Mouse (Mus musculus): ENCODE measurements around the gene Atrnl1. TPM values are rescaled to one million over a fixed set of nuclear protein-coding genes. Genes with fewer than 3 reads are reported as not detected.

Gene Atrnl1
- total and polyA plus RNA-seq, 2 experiments from 2014 or later, result 5.4 to 60.5 TPM

GRCm38 (mm10) chr19:57727009-57727408, 116.2 kb downstream of the Atrnl1 start:
- WGBS, result 95% methylated on average over 4 of the region's 4 CpGs
- H3K27ac ChIP-seq (ENCODE audit: low read depth, low read length), result no peak overlapping the region
- H3K4me1 ChIP-seq (ENCODE audit: insufficient read depth, low read length), result peaks cover 2% of the 10 kb centered on the region; the same call in 1 of the 2 replicates
- ATAC-seq (ENCODE audit: low FRiP score) (no peak), DNase-seq (ENCODE audit: low spot score) (no peak)
- no peaks in the 10 kb centered on the region for H3K9me3 ChIP-seq (ENCODE audit: low read length)
- H3K36me3 ChIP-seq (ENCODE audit: insufficient read depth, low read length), result no peaks in the 10 kb centered on the region
- H3K4me2 ChIP-seq (ENCODE audit: low read depth, low read length, poor library complexity, severe bottlenecking), result no peak overlapping the region
- no peak for TF ChIP-seq CTCF (IDR thresholded peaks at IDR 0.05)
- no peaks in the 10 kb centered on the region for H3K27me3 ChIP-seq (ENCODE audit: insufficient read depth, low read length)
- H3K9ac ChIP-seq (replicated peaks; ENCODE audit: low read length, poor library complexity, severe bottlenecking), result no peak overlapping the region
- H3K4me3 ChIP-seq (ENCODE audit: low read depth, low read length), result no peak overlapping the region

GRCm38 (mm10) chr19:57737475-57737874, 126.6 kb downstream of the Atrnl1 start:
- Histone ChIP-seq H3K4me2 (ENCODE audit: low read depth, low read length, poor library complexity, severe bottlenecking) (no peak overlapping the region), H3K27ac (ENCODE audit: low read depth, low read length) (no peak overlapping the region), H3K36me3 (ENCODE audit: insufficient read depth, low read length) (0 out of 2 replicates have a peak, but pooled peaks cover 5% of the 10 kb centered on the region), H3K9me3 (ENCODE audit: low read length) (no peaks in the 10 kb centered on the region), H3K4me3 (ENCODE audit: low read depth, low read length) (no peak overlapping the region), H3K27me3 (ENCODE audit: insufficient read depth, low read length) (no peaks in the 10 kb centered on the region), H3K9ac (replicated peaks; ENCODE audit: low read length, poor library complexity, severe bottlenecking) (no peak overlapping the region), H3K4me1 (ENCODE audit: insufficient read depth, low read length) (no peaks in the 10 kb centered on the region)
- WGBS, result 92% methylated on average over 3 of the region's 3 CpGs
- peak; percentile 8 for DNase-seq (ENCODE audit: low spot score)
- no peak for ATAC-seq (ENCODE audit: low FRiP score)
- no peak for TF ChIP-seq CTCF (IDR thresholded peaks at IDR 0.05)

GRCm38 (mm10) chr19:57745579-57745978, 134.7 kb downstream of the Atrnl1 start:
- 52% methylated on average over 9 of the region's 9 CpGs for WGBS
- DNase-seq (ENCODE audit: low spot score), result peak; percentile 78
- H3K27me3 ChIP-seq (ENCODE audit: insufficient read depth, low read length), result no peaks in the 10 kb centered on the region
- no peaks in the 10 kb centered on the region for H3K4me1 ChIP-seq (ENCODE audit: insufficient read depth, low read length)
- H3K9ac ChIP-seq (replicated peaks; ENCODE audit: low read length, poor library complexity, severe bottlenecking), result no peak overlapping the region
- no peak overlapping the region for H3K4me3 ChIP-seq (ENCODE audit: low read depth, low read length)
- ATAC-seq (ENCODE audit: low FRiP score), result no peak
- no peak overlapping the region for H3K4me2 ChIP-seq (ENCODE audit: low read depth, low read length, poor library complexity, severe bottlenecking)
- H3K27ac ChIP-seq (ENCODE audit: low read depth, low read length), result no peak overlapping the region
- peak; percentile 91 for TF ChIP-seq CTCF (IDR thresholded peaks at IDR 0.05)
- no peaks in the 10 kb centered on the region for H3K9me3 ChIP-seq (ENCODE audit: low read length)
- H3K36me3 ChIP-seq (ENCODE audit: insufficient read depth, low read length), result no peaks in the 10 kb centered on the region

GRCm38 (mm10) chr19:57746553-57746952, 135.7 kb downstream of the Atrnl1 start:
- H3K4me1 ChIP-seq (ENCODE audit: insufficient read depth, low read length), result no peaks in the 10 kb centered on the region
- no peaks in the 10 kb centered on the region for H3K36me3 ChIP-seq (ENCODE audit: insufficient read depth, low read length)
- no peak overlapping the region for H3K4me3 ChIP-seq (ENCODE audit: low read depth, low read length)
- no peaks in the 10 kb centered on the region for H3K27me3 ChIP-seq (ENCODE audit: insufficient read depth, low read length)
- H3K9me3 ChIP-seq (ENCODE audit: low read length), result no peaks in the 10 kb centered on the region
- no peak for DNase-seq (ENCODE audit: low spot score)
- no peak overlapping the region for H3K4me2 ChIP-seq (ENCODE audit: low read depth, low read length, poor library complexity, severe bottlenecking)
- 82% methylated on average over 11 of the region's 11 CpGs for WGBS
- no peak for ATAC-seq (ENCODE audit: low FRiP score)
- no peak overlapping the region for H3K9ac ChIP-seq (replicated peaks; ENCODE audit: low read length, poor library complexity, severe bottlenecking)
- TF ChIP-seq CTCF (IDR thresholded peaks at IDR 0.05), result no peak
- no peak overlapping the region for H3K27ac ChIP-seq (ENCODE audit: low read depth, low read length)

GRCm38 (mm10) chr19:57752189-57752588, 141.4 kb downstream of the Atrnl1 start:
- no peak for TF ChIP-seq CTCF (IDR thresholded peaks at IDR 0.05)
- DNase-seq (ENCODE audit: low spot score) (no peak), ATAC-seq (ENCODE audit: low FRiP score) (no peak)
- H3K4me3 ChIP-seq (ENCODE audit: low read depth, low read length), result no peak overlapping the region
- no peak overlapping the region for H3K27ac ChIP-seq (ENCODE audit: low read depth, low read length)
- H3K4me2 ChIP-seq (ENCODE audit: low read depth, low read length, poor library complexity, severe bottlenecking), result no peak overlapping the region
- no peaks in the 10 kb centered on the region for H3K4me1 ChIP-seq (ENCODE audit: insufficient read depth, low read length)
- WGBS, result 80% methylated on average over 14 of the region's 14 CpGs
- H3K27me3 ChIP-seq (ENCODE audit: insufficient read depth, low read length), result no peaks in the 10 kb centered on the region
- no peaks in the 10 kb centered on the region for H3K36me3 ChIP-seq (ENCODE audit: insufficient read depth, low read length)
- H3K9me3 ChIP-seq (ENCODE audit: low read length), result no peaks in the 10 kb centered on the region
- no peak overlapping the region for H3K9ac ChIP-seq (replicated peaks; ENCODE audit: low read length, poor library complexity, severe bottlenecking)

GRCm38 (mm10) chr19:57762526-57762925, 151.7 kb downstream of the Atrnl1 start:
- H3K27ac ChIP-seq (ENCODE audit: low read depth, low read length), result no peak overlapping the region
- no peak for TF ChIP-seq CTCF (IDR thresholded peaks at IDR 0.05)
- no peak overlapping the region for H3K4me3 ChIP-seq (ENCODE audit: low read depth, low read length)

More at GRCm38 (mm10) chr19:57762526-57762925, 151.7 kb downstream of the Atrnl1 start:
- ATAC-seq (ENCODE audit: low FRiP score), result no peak
- H3K36me3 ChIP-seq (ENCODE audit: insufficient read depth, low read length), result no peaks in the 10 kb centered on the region
- 98% methylated on average over 2 of the region's 2 CpGs for WGBS
- H3K9me3 ChIP-seq (ENCODE audit: low read length), result no peaks in the 10 kb centered on the region
- no peak for DNase-seq (ENCODE audit: low spot score)
- no peaks in the 10 kb centered on the region for H3K4me1 ChIP-seq (ENCODE audit: insufficient read depth, low read length)
- no peak overlapping the region for H3K9ac ChIP-seq (replicated peaks; ENCODE audit: low read length, poor library complexity, severe bottlenecking)
- no peaks in the 10 kb centered on the region for H3K27me3 ChIP-seq (ENCODE audit: insufficient read depth, low read length)
- no peak overlapping the region for H3K4me2 ChIP-seq (ENCODE audit: low read depth, low read length, poor library complexity, severe bottlenecking)
